Mouse (Mus musculus): Measurements from ENCODE around the gene Dkc1.
"Not testable (repeated sequence)": the region's sequence is repeated elsewhere in the genome, so short reads cannot be mapped to it uniquely, and the experiment has no call there.

The Dkc1 gene

DNA sequence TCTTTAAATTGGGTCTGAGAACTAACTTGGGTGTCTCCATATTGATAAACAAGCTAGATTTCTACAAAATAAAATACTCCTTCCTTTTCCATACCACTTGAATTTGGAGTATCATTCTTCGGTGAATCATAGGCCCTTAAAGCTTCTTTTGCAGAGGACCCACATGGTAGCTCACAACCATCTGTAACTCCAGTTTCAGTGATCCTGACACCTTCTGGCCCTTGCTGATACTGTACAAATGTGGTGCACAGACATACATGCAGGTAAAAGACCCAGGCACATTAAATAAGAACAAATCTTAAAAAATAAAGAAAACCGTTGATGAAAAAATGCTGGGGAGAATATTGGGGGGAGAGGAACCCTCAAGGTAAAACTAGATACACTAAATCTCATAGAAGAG, 42.5 kb downstream of the Dkc1 start:
- no peak for DNase-seq (ENCODE audit: extremely low read depth, low read depth, low spot score)

GRCm38 (mm10) chrX:75143124-75143555, 47.5 kb downstream of the Dkc1 start:
- not testable (repeated sequence) for DNase-seq (ENCODE audit: extremely low read depth, low read depth, low spot score)

DNA sequence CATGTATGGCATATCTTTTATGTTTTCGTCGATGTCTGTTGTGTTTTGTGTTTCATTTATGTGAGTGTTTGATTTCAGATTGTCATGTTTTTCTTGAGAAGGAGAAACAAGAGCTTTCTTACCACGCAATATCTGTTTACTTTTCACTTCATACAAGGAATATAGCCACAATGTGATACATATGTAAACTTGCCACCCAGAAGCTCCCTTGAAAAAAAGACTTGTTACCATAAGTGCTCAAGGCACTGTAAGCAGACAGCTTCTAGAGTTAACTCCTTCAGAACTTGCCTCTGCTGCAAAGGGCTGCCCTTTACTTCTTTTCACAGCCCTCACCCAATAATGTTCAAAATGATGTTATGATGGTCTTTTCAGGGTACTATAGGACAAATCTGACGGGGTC, 52.8 kb downstream of the Dkc1 start:
- DNase-seq (ENCODE audit: extremely low read depth, low read depth, low spot score): no peak

- no peak for DNase-seq (ENCODE audit: extremely low read depth, low read depth, low spot score)
These were observed 54.6 kb downstream of the Dkc1 start for GRCm38 (mm10) chrX:75150304-75150703.

DNA sequence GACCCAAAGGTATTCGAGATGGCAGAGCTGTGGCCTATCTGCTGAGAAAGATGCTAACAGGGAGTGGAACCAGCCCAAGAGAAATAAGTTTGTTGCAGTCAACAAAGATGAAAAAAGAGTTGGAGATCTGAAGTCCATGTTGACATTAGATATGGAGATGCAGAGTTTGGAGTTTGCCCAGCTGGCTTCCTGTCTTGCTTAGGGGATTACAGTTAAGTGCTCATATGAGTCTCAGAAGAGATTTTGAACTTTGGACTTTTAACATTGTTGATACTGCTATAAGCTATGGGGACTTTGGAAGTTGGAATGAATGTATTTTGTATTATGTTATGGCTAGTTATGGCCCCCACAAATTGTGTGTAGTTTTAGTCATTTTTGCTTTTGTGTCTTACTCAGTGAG, 56.6 kb downstream of the Dkc1 start:
- DNase-seq (ENCODE audit: extremely low read depth, low read depth, low spot score): no peak

- no peak for DNase-seq (ENCODE audit: extremely low read depth, low read depth, low spot score)
These were observed 60.1 kb downstream of the Dkc1 start for GRCm38 (mm10) chrX:75155576-75156243.
